Mouse (Mus musculus) megakaryocyte, embryonic 14.5 days (primary cell): ENCODE data around the gene 2610507B11Rik.

Experiments used
- FLI1 ChIP-seq: IDR thresholded peaks from 2 replicates; pipeline ENCODE4 v1.6.1; 2012; ENCODE audit warnings: low read length, inconsistent platforms, mixed read lengths
- GATA1 ChIP-seq: IDR thresholded peaks from 3 replicates; pipeline ENCODE4 v1.6.1; 2012; ENCODE audit warnings: mixed read lengths, low read length, inconsistent platforms, borderline replicate concordance

DNA sequence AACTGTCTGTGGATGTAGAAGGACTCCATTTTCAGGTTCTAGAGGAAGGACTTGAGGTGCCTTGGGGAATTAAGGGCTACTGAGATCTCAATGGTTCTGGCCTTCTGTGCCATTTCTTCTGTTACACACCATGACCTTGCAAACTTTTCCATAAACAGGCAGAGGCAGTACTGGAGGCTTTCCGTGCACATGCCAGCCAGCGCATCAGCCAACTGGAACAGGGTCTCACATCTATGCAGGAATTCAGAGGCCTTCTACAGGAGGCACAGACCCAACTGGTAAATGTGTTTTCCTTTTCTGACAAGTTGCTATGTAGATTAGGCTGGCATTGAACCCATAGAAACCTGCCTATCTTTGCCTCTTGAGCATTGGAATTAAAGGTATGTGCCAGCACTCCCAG is 52.1 kb downstream of the 2610507B11Rik start:
- TF ChIP-seq FLI1 (no peak), GATA1 (no peak)
